Mouse (Mus musculus): Measurements from ENCODE around the gene Tpst2. TPM values are rescaled to one million over a fixed set of nuclear protein-coding genes. Genes with fewer than 3 reads are reported as not detected.

Gene Tpst2
- polyA plus RNA-seq (2015; fragmentation: Nextera tagmentation; extraction: Ambion mirVana) = 35.6 and 35.9 TPM in 2 replicates

GRCm38 (mm10) chr5:112276267-112276873 is at the start of gene Tpst2:
Gene Tpst2, plus strand, starts transcription at chr5:112276691.
- ATAC-seq = peak; percentile 93
- peak within 1 kb of the TSS; percentile 81 for H3K9ac ChIP-seq (ENCODE audit: low read depth, low read length)
- H3K4me2 ChIP-seq (ENCODE audit: low read length) = peak within 1 kb of the TSS; percentile 73
- peaks cover 16% of the 10 kb centered on the region for H3K4me1 ChIP-seq (ENCODE audit: control insufficient read depth, insufficient read depth, low read depth, low read length)
- WGBS = 0% methylated on average over 36 of the region's 62 CpGs
- peak within 1 kb of the TSS; percentile 83 for H3K27ac ChIP-seq (ENCODE audit: low read depth, low read length)
- H3K36me3 ChIP-seq (ENCODE audit: control insufficient read depth, insufficient read depth, low read length) = no peaks in the 10 kb centered on the region
- peak within 1 kb of the TSS; percentile 78 for H3K4me3 ChIP-seq (ENCODE audit: low read length)
- H3K27me3 ChIP-seq (replicated peaks; ENCODE audit: control insufficient read depth, insufficient read depth, low read length) = no peaks in the 10 kb centered on the region
- no peaks in the 10 kb centered on the region for H3K9me3 ChIP-seq (ENCODE audit: control insufficient read depth, low read length)

DNA sequence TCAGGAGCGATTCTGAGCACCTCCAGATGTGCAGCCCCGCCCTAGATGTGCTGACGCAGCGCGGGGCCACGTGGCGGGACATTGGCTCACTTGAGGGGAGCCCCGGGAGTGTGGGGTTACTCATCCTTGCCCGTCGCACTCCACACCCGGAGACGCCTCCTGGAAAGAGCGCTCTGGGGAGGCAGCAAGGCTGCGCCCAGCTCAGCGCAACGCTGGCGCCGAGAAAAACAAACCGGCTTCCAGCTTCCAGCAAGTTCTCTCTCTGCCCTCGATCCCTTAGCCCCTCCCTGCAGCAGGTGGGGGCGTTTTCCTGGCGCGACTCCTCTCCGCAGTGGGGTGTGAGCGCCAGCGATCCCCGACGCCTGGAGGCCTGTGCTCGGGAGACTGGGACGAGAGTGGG is 49.1 kb upstream of the Tpst2 start:
- Histone ChIP-seq H3K36me3 (ENCODE audit: control insufficient read depth, insufficient read depth, low read length) (peaks cover 10% of the 10 kb centered on the region; the same call in 1 of the 2 replicates), H3K4me1 (ENCODE audit: control insufficient read depth, insufficient read depth, low read depth, low read length) (peaks cover 31% of the 10 kb centered on the region), H3K4me3 (ENCODE audit: low read length) (peak overlapping the region; percentile 68), H3K9me3 (ENCODE audit: control insufficient read depth, low read length) (no peaks in the 10 kb centered on the region), H3K27ac (ENCODE audit: low read depth, low read length) (peak overlapping the region; percentile 93), H3K9ac (ENCODE audit: low read depth, low read length) (peak overlapping the region; percentile 89), H3K27me3 (replicated peaks; ENCODE audit: control insufficient read depth, insufficient read depth, low read length) (no peaks in the 10 kb centered on the region), H3K4me2 (ENCODE audit: low read length) (peak overlapping the region; percentile 66)
- under 1% methylated on average over 30 of the region's 30 CpGs for WGBS
- ATAC-seq = peak; percentile 7

- 0% methylated on average over 13 of the region's 13 CpGs for WGBS
- peaks cover 6% of the 10 kb centered on the region; the same call in 1 of the 2 replicates for H3K36me3 ChIP-seq (ENCODE audit: control insufficient read depth, insufficient read depth, low read length)
- H3K4me1 ChIP-seq (ENCODE audit: control insufficient read depth, insufficient read depth, low read depth, low read length) = peaks cover 31% of the 10 kb centered on the region
- ATAC-seq = peak; percentile 10; the same call in 1 of the 2 replicates
- H3K27me3 ChIP-seq (replicated peaks; ENCODE audit: control insufficient read depth, insufficient read depth, low read length) = no peaks in the 10 kb centered on the region
- no peaks in the 10 kb centered on the region for H3K9me3 ChIP-seq (ENCODE audit: control insufficient read depth, low read length)
- H3K27ac ChIP-seq (ENCODE audit: low read depth, low read length) = peak overlapping the region; percentile 93
- peak overlapping the region; percentile 89 for H3K9ac ChIP-seq (ENCODE audit: low read depth, low read length)
- H3K4me3 ChIP-seq (ENCODE audit: low read length) = peak overlapping the region; percentile 68
- H3K4me2 ChIP-seq (ENCODE audit: low read length) = peak overlapping the region; percentile 66
Measured at GRCm38 (mm10) chr5:112227898-112228239, 48.6 kb upstream of the Tpst2 start.

- H3K27me3 ChIP-seq (replicated peaks; ENCODE audit: control insufficient read depth, insufficient read depth, low read length) = no peaks in the 10 kb centered on the region
- H3K9ac ChIP-seq (ENCODE audit: low read depth, low read length) = peak overlapping the region; percentile 89
- ATAC-seq = peak; percentile 88
- peak overlapping the region; percentile 66 for H3K4me2 ChIP-seq (ENCODE audit: low read length)
- H3K27ac ChIP-seq (ENCODE audit: low read depth, low read length) = peak overlapping the region; percentile 93
- H3K4me1 ChIP-seq (ENCODE audit: control insufficient read depth, insufficient read depth, low read depth, low read length) = peaks cover 31% of the 10 kb centered on the region
- H3K9me3 ChIP-seq (ENCODE audit: control insufficient read depth, low read length) = no peaks in the 10 kb centered on the region
- H3K36me3 ChIP-seq (ENCODE audit: control insufficient read depth, insufficient read depth, low read length) = 0 out of 2 replicates have a peak, but pooled peaks cover 3% of the 10 kb centered on the region
- under 1% methylated on average over 51 of the region's 57 CpGs for WGBS
- H3K4me3 ChIP-seq (ENCODE audit: low read length) = peak overlapping the region; percentile 68
Measured at GRCm38 (mm10) chr5:112228240-112229076, 48.0 kb upstream of the Tpst2 start.

DNA sequence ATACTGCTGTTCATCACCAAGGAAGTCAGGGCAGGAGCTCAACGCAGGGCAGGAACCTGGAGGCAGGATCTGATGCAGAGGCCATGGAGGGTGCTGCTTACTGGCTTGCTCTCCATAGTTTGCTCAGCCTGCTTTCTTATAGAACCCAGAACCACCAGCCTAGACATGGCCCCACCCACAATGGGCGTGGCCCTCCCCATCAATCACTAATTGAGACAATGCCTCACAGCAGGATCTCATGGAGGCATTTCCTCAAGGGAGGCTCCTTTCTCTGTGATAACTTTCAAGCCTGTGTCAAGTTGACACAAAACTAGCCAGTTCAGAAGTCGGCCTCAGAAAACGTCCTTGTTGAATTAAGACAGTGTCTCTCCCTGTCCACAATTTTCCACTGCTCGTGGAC is 40.7 kb upstream of the Tpst2 start:
- no peak overlapping the region for H3K4me3 ChIP-seq (ENCODE audit: low read length)
- no peaks in the 10 kb centered on the region for H3K9me3 ChIP-seq (ENCODE audit: control insufficient read depth, low read length)
- no peaks in the 10 kb centered on the region for H3K27me3 ChIP-seq (replicated peaks; ENCODE audit: control insufficient read depth, insufficient read depth, low read length)
- WGBS = 50% methylated on average over 5 of the region's 5 CpGs
- H3K27ac ChIP-seq (ENCODE audit: low read depth, low read length) = no peak overlapping the region
- no peaks in the 10 kb centered on the region for H3K36me3 ChIP-seq (ENCODE audit: control insufficient read depth, insufficient read depth, low read length)
- H3K4me1 ChIP-seq (ENCODE audit: control insufficient read depth, insufficient read depth, low read depth, low read length) = peaks cover 19% of the 10 kb centered on the region
- no peak overlapping the region for H3K4me2 ChIP-seq (ENCODE audit: low read length)
- ATAC-seq = no peak
- H3K9ac ChIP-seq (ENCODE audit: low read depth, low read length) = no peak overlapping the region

GRCm38 (mm10) chr5:112236631-112237030 is 39.9 kb upstream of the Tpst2 start:
- Histone ChIP-seq H3K4me2 (ENCODE audit: low read length) (no peak overlapping the region), H3K9ac (ENCODE audit: low read depth, low read length) (peak overlapping the region; percentile 25; the same call in 1 of the 2 replicates), H3K9me3 (ENCODE audit: control insufficient read depth, low read length) (no peaks in the 10 kb centered on the region), H3K4me3 (ENCODE audit: low read length) (no peak overlapping the region), H3K27ac (ENCODE audit: low read depth, low read length) (peak overlapping the region; percentile 79; the same call in 1 of the 2 replicates), H3K4me1 (ENCODE audit: control insufficient read depth, insufficient read depth, low read depth, low read length) (peaks cover 19% of the 10 kb centered on the region), H3K27me3 (replicated peaks; ENCODE audit: control insufficient read depth, insufficient read depth, low read length) (no peaks in the 10 kb centered on the region), H3K36me3 (ENCODE audit: control insufficient read depth, insufficient read depth, low read length) (no peaks in the 10 kb centered on the region)
- ATAC-seq = no peak
- WGBS = 68% methylated on average over 2 of the region's 2 CpGs

DNA sequence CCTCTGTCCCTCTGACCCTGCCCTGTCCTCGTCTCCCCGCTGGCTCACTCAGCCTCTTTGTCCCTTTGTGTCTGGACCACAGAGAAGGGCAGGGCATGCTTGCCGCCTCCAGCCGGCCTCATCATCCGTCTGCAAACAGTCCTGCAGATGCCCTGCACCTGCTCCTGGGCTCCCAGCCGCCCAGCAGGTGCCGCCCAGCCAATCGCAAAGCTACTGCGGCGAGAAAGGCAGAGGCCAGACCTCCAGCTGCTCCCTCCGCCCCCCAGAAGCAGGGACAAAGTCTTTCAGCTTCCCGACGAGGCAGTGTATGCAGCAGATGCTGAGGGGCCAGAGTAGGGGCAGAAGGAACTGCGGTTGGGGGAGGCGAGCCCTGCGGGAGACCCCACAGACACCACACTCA is 39.1 kb upstream of the Tpst2 start:
- H3K27ac ChIP-seq (ENCODE audit: low read depth, low read length) = peak overlapping the region; percentile 79
- H3K4me3 ChIP-seq (ENCODE audit: low read length) = peak overlapping the region; percentile 22
- H3K4me1 ChIP-seq (ENCODE audit: control insufficient read depth, insufficient read depth, low read depth, low read length) = peaks cover 19% of the 10 kb centered on the region
- no peaks in the 10 kb centered on the region for H3K36me3 ChIP-seq (ENCODE audit: control insufficient read depth, insufficient read depth, low read length)
- WGBS = 3% methylated on average over 15 of the region's 16 CpGs
- no peaks in the 10 kb centered on the region for H3K9me3 ChIP-seq (ENCODE audit: control insufficient read depth, low read length)
- peak overlapping the region; percentile 65 for H3K9ac ChIP-seq (ENCODE audit: low read depth, low read length)
- peak; percentile 77 for ATAC-seq
- peak overlapping the region; percentile 53 for H3K4me2 ChIP-seq (ENCODE audit: low read length)
- no peaks in the 10 kb centered on the region for H3K27me3 ChIP-seq (replicated peaks; ENCODE audit: control insufficient read depth, insufficient read depth, low read length)

DNA sequence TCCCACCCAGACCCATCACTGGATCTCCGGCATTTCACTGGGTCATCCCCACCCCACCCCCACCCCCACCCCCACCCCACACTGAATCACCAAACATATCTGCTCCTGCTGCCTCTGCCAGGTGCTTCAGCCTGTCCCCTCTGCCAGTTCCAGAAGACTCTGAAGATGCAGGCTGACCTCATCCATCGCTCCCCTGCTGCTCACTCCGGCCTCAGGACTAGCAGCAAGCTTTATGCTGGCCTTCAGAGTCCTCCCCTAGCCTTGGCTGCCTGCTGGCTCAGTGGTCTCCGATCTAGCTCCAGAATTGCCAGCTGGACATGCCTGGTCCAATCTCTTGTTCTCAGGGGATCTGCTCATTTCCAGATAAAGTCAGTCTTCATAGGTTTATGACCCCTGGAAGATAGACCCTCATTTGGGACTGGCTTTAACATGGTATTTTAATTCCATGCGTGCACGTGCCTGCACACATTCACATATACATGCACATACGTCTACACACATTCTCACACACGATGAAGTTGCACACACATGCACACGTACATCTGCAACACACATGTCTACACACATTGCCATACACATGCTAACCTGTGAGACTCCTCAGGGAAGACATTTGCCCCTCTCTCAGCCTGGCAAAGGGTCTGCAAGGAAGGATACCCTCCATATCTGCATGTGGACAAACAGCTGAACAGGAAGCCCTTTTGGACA is 38.5 kb upstream of the Tpst2 start:
- ATAC-seq = no peak
- 45% methylated on average over 8 of the region's 9 CpGs for WGBS
- H3K4me1 ChIP-seq (ENCODE audit: control insufficient read depth, insufficient read depth, low read depth, low read length) = peaks cover 19% of the 10 kb centered on the region

More for the DNA sequence above, 38.5 kb upstream of the Tpst2 start:
- H3K4me3 ChIP-seq (ENCODE audit: low read length) = no peak overlapping the region
- H3K9me3 ChIP-seq (ENCODE audit: control insufficient read depth, low read length) = no peaks in the 10 kb centered on the region
- peak overlapping the region; percentile 79 for H3K27ac ChIP-seq (ENCODE audit: low read depth, low read length)
- H3K27me3 ChIP-seq (replicated peaks; ENCODE audit: control insufficient read depth, insufficient read depth, low read length) = no peaks in the 10 kb centered on the region
- H3K9ac ChIP-seq (ENCODE audit: low read depth, low read length) = peak overlapping the region; percentile 65
- no peaks in the 10 kb centered on the region for H3K36me3 ChIP-seq (ENCODE audit: control insufficient read depth, insufficient read depth, low read length)
- H3K4me2 ChIP-seq (ENCODE audit: low read length) = peak overlapping the region; percentile 53

Measured in hindbrain, embryonic 16.5 days (tissue).